Mouse (Mus musculus): Measurements from ENCODE around the gene Zfhx3.

The Zfhx3 gene

DNA sequence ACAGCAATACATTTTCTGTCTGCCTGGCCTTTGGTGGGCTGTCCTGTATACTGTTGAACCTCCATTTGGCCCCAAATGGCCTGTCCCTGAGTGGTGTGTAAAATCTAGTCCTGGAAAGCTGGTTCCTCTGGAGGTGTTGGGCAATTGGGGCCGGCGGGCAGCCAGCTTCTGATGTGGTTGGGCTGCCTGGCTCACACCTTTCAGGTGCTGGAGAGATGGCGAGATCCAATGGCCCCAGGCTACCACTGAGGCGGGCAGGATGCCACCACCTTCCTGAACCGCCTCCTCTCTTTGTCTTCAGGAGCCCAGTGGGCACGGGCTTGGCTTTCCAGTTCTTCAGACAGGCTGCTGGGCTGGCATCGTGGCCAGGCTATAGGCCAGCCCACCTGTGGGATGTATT is 803.1 kb downstream of the Zfhx3 start:
- no peak for DNase-seq (ENCODE audit: low read depth)

DNA sequence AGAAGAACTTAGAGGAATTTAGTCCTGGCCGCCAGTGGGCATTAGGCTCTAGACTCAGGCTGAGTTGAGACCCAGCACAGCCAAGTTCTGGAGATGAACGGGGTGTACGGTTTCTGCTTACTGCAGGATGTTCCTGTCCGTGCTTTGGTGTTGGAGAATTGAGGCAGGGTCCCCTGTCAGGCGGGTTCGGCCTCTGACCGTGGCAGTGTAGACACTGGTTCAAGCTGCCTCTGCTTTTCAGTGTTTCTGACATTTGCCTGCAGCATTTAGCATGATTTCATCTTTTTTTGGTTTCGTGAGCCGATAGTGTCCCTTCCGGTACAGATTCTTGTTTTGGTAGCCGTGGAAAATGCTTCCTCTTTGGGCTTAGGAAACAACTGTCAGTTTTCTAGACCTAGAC is 805.7 kb downstream of the Zfhx3 start:
- DNase-seq (ENCODE audit: low read depth) = no peak

DNA sequence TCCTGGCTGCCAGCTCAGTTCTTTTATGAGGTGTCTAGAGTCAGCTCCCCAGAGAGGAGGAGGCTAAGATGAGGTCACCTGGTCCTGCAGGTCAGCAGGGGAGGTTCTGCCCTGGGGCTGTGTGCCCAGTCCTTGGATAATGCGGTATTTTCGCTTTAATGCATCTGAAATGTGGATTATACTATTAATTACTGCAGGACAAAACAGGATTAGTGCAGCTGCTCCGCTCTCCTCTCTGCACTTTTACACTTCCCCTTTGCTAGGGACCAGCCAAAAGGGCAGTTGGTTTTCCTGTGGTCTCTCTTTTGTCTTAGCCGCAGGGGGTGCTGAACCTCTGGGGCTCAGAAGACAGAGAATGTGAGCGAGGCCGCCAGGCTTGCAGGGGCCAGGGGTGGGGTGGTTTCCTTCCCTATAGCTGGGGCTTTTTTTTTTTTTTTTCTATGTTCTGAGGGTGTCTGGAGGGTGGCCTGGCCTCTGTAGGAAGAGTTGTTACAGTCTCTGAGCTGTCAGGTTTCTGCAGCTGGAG is 806.5 kb downstream of the Zfhx3 start:
- peak; percentile 28 for DNase-seq (ENCODE audit: low read depth)

DNA sequence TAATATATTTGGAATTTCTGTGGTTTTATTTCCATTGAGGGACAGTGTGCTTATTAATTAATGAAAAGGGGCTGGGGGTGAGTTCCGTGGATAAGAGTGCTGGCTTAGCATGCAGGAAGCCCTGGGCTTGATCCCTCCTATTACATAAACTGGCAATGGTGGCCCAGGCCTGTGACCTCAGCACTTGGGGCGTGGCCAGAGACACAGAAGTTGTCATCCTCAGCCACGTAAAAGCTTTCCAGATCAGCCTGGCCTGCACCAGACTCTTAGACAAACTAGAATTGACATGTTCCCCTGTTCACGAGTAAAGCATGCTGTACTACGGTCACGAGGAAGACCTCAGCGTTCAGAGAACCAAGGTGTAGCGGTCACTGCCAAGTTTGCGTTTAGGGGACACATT is 808.4 kb downstream of the Zfhx3 start:
- DNase-seq (ENCODE audit: low read depth) = peak; percentile 32

DNA sequence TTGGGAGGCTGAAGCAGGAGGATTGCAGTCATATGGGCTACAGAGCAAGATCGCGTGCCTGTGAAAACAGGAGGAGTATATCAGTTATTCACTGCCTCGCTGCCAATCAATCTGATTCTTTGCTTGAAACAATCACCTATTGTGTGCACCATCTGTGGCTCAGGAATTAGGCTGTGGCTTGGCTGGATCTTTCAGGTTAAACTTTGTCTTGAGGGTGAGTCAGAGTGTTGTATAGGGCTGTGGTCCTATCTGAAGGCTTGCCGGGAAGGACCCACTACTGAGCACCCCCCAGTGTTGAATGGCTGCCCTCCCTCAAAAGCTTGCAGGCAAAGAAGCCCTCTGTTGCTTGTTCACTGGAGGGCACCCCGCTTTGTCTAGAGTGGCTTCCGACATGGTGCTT is 812.1 kb downstream of the Zfhx3 start:
- DNase-seq (ENCODE audit: low read depth) = peak; percentile 36

DNA sequence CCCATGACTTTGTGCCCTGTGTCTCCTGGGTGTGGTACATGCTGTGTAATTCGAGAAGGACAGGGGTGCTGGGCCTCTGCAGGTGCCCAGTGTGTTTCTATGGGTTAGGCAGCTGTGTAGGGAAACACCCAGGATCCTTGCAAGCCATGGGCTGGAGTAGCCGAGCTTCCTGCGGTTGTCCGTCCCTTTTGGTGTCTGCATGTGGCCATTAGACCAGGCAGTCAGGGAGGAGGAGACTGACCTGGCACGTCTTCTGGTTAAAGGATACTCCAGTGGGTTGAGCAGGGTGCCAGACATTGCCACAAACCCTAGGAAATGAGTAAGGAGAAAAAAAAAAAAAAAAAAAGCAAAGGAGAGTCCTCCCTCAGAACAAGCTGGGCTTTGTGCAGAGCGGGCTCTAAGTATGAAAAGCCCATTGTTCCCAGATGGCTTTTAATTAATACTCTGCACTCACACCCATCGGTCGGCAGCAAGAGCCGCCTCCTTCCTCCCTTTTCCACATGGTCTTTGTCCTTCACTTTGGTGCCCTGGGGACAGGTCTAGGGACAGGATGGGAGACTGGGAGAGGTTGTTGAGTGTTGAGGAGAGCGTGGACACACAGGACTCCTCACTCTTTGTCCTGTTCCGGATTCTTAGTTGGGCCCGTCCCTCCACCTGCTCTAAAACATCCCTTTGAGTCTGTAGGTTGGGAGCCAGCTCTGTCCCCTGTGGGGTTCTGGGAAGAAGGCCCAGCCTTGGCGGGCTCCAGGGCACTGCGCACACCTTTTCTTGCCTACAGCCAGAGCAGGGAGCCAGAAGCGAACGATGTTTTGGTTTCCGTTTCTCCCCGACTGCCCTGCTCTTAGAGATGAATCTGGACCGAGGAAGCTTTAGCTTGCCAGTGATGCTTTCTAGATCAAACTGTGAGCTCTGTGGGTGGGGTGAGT is 813.2 kb downstream of the Zfhx3 start:
- peak; percentile 43 for DNase-seq (ENCODE audit: low read depth)

DNA sequence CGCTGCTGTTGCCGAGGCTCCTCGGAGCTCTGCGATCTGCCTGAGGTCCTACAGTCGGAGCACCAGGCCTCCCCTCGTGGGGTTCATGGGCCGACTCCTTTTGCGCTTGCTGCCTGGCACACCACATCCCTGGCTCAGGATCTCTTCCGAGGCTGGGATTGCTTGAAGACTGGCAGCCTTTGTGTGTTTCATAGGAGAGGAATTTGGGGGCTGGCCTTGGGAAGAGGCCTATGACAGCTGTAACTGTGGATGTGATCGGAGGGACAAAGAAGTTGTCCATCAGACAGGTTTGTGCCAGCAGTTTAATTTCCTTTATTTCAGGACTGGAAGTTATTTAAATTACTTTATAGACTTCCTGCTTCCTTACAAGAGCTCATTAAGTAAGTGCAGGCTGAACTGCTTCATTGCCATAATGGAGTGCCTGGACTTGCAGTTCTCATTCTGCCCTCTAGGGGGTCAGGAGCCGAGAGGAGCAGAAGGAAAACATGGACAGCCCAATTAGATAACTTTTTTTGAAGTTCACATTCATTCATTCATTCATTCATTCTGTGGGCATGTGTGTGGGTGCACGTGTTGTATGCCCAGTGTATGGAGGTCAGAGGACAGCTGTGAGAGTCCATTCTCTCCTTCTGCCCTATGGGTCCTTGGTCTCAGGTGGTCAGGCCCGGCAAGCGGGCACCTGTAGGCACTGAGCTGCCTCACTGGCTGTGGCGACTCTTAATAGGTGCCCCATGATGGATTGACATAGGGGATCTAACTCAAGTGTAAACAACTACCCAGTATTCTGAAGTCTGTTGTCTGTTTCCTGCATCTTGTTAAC is 817.3 kb downstream of the Zfhx3 start:
- peak; percentile 77 for DNase-seq (ENCODE audit: low read depth)

DNA sequence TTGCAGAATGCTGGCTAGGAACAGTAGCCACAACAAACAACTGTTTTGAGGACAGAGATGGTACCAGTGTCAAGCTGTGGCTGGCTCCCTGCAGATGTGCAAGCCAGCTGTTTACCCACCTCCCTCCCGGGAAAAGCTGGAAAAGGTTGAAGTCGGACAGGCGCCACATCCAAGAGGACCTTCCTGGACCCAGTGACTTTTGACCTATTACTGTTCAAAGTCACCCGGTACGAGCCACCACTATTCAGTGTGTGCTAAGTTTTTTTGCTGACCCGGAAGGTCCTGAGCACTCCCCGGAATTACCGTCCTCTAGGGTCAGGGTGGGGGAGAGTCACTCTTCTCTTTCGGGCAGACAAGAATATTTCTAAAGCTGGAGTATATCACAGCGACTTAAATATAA is 818.3 kb downstream of the Zfhx3 start:
- no peak for DNase-seq (ENCODE audit: low read depth)

DNA sequence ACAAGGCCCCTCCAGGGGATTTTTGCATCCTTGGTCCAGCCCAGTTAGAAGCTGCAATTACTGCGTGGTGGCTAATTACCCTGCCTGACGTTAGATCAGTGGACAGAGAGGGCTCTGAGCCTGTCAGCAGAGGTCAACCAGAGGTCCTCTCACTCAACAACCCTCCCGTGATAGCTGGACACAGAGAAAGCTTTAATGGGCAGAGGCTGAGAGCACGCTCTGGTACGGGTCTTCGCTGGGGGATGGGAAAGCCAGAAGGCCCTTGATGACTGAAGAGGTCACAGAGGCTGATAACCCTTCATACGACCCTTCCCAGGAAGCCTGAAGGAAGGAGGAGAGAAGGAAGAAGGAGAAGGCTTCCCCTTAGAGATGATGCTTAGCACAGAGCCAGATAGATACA is 820.1 kb downstream of the Zfhx3 start:
- DNase-seq (ENCODE audit: low read depth) = no peak

DNA sequence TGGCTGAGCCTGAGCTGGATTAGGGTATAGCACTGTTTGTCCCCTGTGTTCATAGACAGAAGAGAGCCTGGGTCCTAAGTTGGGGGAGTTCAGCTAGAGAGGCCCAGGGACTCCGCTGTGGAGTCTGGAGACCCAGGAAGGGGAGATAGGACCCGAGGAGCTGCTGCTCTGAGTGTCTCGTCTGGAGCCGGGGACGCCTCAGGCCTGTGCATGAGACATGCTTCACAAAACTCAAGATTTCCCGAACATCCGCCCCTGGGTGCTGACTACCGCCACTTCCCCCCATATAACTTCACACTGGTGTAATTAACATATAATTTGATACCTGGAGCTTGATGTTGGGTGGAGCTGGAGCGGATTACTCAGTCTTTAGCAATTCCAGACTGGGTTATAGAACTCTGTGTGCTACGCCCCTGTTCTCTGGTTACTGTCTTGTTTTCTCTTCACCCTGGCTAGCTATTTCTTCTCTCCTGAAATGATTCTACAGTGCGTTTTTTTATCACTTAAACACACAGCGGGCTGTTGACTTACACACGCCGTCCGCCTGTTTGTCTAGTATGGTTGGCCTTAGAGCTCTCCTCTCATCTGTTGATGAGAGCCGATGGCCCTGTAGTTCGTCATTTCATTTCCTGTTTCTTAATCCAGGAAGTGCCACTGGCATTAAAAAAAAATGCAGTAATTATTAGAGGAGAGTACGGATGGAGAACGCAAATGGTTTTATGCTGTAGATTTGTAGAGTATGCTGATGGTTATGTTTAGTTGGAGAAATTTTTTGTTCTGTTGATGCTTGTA is 822.2 kb downstream of the Zfhx3 start:
- peak; percentile 37 for DNase-seq (ENCODE audit: low read depth)

DNA sequence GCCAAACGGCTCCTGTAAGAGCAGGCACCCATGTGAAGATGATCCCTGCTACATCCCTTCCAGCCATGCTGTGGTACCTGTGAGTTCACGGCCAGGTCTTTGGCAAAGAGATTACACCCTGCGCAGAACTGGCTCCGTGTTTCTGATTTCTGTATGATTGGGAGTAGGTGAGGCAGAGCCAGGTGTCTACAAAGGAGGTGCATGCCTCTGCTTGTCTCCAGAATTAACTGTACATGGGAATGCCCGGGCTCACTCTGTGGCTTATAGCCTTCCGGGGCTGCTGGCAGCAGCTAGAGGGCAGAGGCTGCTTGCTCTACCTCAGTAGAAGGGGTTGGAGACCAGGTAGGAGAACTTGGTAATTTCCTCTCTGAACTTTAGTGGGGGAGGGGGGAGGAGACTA is 823.7 kb downstream of the Zfhx3 start:
- no peak for DNase-seq (ENCODE audit: low read depth)

DNA sequence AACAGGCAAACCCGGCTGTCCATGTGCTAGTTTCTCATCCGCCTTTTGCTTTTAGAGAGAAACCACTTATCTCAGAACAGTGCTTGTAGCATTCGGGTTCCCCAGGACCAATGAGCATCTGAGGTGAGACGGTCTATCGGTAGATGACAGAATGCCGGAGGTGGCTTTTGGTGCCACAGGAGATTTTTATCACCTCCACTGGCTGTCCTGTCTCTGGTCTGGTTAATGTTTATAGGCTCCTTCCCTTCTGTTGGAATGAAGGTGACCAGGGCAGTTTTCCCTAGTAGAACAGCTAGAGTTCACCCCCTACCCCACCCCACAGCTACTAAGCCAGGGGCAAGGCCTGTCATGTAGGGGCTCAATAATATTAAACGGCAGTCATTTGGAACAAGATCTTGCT is 825.6 kb downstream of the Zfhx3 start:
- DNase-seq (ENCODE audit: low read depth) = no peak

DNA sequence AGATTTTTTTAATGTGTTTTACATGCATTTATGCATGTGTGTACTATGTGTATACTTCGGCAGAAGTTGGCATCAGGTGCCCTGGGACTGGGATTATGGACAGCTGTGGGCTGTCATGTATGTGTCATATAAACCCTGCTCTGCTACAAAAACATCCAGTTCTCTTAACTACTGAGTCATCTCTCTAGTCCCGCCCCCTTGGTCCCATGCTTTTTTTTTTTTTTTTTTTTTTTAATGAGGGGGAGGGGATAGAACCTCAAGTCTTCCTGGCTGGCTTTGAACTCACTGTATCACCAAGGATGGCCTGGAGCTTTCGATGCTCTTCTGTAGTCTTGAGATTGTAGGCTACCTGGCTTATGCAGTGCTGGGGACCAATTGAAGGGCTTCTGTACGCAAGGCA is 827.9 kb downstream of the Zfhx3 start:
- no peak for DNase-seq (ENCODE audit: low read depth)

DNA sequence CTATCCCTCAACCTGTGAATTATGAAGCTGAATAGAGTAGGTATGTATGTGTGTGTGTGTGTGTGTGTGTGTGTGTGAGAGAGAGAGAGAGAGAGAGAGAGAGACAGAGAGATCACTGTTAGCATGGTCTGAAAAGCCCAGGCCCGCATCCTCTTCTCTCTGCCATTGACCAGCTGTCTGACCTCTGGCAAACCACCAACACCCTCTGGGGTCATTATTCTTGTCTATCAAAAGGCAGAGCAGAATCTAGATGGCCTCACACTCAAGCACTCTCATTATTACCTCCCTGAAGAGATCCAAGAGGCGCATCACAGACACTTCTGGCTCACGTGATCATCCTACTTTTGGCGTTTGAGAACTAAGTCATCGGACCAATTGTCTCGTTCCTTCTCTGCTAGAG is 831.0 kb downstream of the Zfhx3 start:
- DNase-seq (ENCODE audit: low read depth) = no peak

DNA sequence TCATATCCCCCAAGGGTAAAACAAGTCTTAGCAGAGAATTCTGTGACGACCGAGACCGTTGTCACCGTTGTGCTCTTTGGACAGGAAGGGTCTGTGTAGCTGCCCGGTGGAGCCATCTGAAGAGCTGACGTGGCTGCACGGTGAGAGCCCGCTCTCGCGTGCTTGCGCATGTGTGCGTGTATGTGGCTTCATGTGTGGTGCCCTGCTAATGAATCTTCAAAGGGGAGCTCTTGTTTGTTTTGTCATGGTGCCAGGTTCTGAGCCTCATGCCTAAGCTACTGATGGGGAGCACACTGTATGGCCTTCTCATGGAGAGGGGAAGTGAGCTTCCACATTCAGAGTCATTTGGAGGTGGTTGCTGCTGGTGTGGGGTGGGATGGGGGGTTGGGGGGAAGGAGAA is 835.6 kb downstream of the Zfhx3 start:
- peak; percentile 34 for DNase-seq (ENCODE audit: low read depth)

DNA sequence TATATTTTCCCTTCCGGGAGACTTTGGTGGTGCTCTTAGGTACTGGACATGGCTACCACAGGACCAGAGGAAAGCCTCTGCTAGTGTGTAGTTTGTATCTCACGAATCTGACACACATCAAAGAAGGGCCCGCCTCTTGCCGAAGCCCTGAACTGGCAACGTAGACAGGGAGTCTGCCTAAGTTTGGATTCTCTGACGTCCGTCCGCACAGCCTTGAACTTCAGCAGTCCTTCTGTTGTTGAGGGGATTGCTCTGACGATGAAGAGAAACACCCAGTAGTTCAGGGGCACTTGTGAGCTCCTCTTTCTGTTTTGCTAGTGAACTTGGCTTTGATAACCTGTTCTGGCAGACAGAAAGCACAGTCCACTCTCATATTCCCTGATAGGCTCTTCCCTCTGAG is 836.1 kb downstream of the Zfhx3 start:
- DNase-seq (ENCODE audit: low read depth) = no peak

DNA sequence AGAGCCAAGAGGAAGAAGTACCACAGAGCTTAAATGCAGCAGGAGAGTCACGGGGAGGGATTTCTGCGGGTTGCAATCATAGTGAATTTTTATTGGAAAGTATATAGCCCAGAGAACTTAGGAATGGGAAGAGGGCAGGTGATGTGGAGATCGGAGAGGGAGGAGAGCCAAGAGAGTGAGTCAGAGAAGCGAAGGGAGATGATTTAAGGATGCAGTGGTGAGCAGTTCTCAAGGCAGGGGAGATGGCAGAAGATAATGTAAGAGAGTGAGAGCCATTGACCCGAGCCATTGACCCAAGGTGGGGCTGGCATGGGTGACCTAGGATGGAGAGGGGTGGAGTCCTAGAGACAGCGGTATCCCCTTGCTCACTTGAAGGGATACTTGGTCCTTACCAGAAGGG is 838.3 kb downstream of the Zfhx3 start:
- DNase-seq (ENCODE audit: low read depth) = peak; percentile 65

DNA sequence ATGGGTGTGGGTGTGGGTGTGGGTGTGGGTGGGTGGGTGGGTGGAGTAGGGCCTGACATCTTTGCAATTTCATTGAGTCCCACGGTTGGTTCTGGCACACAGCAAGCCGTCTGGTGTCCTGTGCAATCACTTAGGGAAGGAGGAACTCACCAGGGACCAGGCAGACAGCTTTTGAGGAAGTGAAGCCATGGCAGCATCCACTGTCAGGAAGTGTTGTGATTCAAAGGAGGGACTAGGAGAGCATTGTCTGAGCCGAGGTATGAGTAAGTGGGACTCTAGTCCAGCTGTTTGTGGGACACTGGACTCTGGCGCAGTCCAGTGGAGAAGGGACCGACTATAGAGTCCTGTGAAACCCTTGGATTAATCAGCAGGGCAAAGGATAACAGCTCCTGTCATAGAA is 838.7 kb downstream of the Zfhx3 start:
- DNase-seq (ENCODE audit: low read depth) = no peak

DNA sequence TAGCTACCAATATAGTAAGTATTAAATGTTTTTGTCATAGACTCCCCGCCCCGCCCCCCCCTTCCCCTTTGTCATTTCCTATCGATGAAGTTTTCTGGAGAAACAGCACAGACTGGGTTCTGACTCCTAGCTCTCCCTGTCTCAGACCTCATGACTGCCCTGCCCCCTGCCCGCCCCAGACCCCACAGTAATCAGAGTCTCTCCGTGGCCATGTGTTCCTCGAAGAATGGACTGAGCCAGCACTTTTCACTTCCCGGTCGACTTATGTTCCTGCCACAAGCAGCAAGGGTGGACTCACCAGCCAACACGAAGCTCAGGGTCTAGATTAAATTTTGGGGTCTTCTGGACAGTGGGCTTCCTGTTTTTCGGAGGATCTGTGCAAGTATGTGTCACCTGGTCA is 840.7 kb downstream of the Zfhx3 start:
- DNase-seq (ENCODE audit: low read depth) = no peak

DNA sequence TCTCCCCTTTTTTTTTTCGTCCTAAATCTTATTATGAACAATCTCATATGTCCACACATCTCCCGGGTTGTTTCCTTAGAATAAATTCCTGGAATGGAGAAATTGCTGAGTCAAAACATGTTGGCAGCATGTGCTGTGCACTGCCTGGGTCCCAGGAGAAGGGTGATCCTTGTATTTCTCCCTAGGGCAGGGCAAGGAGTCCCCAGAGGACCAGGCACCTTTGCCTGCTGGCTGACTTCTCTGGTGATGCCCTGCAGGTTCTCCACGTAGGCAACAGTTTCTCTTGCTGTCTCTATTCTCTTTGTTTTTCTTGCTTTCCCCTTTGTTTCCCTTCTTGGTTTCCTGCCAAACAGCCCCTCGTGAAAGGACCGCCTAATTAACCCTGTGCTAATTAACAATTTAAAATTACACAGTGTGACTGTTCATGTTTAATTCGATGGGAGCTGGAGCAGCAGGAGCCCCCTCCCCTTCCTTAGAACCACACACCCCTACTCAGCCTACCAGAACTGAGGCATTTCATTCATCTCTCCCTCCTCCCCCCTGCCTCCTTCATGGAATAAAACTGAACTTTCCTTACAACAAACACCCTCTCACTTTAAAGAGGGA is 845.8 kb downstream of the Zfhx3 start:
- peak; percentile 46 for DNase-seq (ENCODE audit: low read depth)

DNA sequence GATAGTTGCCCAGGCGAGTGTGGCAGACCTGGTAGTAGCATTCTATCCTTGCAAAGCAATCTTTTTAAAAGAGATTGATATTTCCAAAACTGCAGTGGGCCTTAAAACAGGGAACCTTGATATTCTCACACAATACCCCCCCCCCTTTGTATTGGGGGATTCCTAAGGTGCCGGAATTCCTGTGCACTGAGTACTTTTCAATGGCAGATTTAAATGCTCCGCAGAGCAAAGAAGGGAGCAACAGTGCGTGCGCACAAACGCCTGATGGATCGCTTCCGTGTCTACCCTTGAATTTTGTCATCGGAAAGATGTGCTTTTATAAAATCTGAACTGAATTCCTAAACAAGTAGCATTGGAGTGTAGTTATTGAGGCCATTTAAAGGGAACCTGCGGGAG is 846.3 kb downstream of the Zfhx3 start:
- DNase-seq (ENCODE audit: low read depth) = no peak

Measured in NIH3T3 (cell line).